Mouse (Mus musculus) heart, embryonic 10.5 days (tissue): ENCODE data around the gene Chd2. TPM values are rescaled to one million over a fixed set of nuclear protein-coding genes. Genes with fewer than 3 reads are reported as not detected.
A peak's percentile ranks its signal among the peaks of the same experiment; 100 is the strongest.

Source experiments
- DNase-seq: peaks from one replicate; pipeline ENCODE4 v3.0.0-alpha.2; 2017; ENCODE audit warnings: low spot score
- H3K27ac ChIP-seq: fragments of 300-500 bp; sonication (generic); 2 replicates; pipeline ENCODE4 v1.5.1; 2016; ENCODE audit warnings: mild to moderate bottlenecking
- H3K27me3 ChIP-seq: fragments of 300-500 bp; sonication (generic); 2 replicates; pipeline ENCODE4 v1.6.1; 2016; ENCODE audit warnings: mild to moderate bottlenecking; ENCODE audit not compliant: poor library complexity, insufficient read depth, severe bottlenecking
- H3K36me3 ChIP-seq: fragments of 300-500 bp; sonication (generic); 2 replicates; pipeline ENCODE4 v1.6.1; 2016; ENCODE audit warnings: mild to moderate bottlenecking, moderate library complexity
- H3K4me1 ChIP-seq: fragments of 300-500 bp; sonication (generic); 2 replicates; pipeline ENCODE4 v1.6.1; 2016; ENCODE audit warnings: mild to moderate bottlenecking
- H3K4me3 ChIP-seq: fragments of 300-500 bp; sonication (generic); 2 replicates; pipeline ENCODE4 v1.5.1; 2016; ENCODE audit warnings: mild to moderate bottlenecking, moderate library complexity
- H3K9me3 ChIP-seq: fragments of 300-500 bp; sonication (generic); 2 replicates; pipeline ENCODE4 v1.6.1; 2016; ENCODE audit warnings: mild to moderate bottlenecking, moderate library complexity
- WGBS: fragments of 180-500 bp; shearing (Covaris S2); methylation state at CpG from one replicate; pipeline ENCODE4 v1.1.7; 2016; 5-methylcytosine and 5-hydroxymethylcytosine counted together
- polyA plus RNA-seq: library from polyadenylated mRNA; unstranded; fragments of >200 nt; fragmentation: Nextera tagmentation; extraction: Ambion mirVana; gene quantifications from 2 replicates; pipeline ENCODE4 v1.2.1, GENCODE M21; 2016

Chd2 gene
- polyA plus RNA-seq, 1 experiment from 2014 or later: 43.6 TPM

DNA sequence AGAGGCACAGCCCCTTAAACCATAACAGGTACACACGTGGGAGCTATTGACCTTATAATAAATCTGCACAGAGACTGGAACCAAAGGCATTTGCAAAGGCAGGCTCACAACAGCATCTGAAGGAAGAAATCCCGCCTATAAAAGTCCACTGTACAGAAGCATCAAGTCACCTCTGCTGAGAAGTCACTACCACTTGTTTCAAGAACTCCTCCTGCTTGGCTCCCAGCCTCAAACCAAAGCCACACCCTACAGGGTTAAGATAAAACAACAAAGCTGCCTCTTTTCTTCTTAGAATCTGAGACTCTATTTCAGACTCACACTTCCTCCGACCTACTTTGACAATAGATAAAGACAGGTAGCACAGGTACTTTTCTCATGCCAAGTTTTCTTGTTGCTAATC is 62.1 kb downstream of the Chd2 start:
- Histone ChIP-seq H3K27me3 (no peaks in the 10 kb centered on the region), H3K9me3 (no peaks in the 10 kb centered on the region), H3K36me3 (peaks cover 94% of the 10 kb centered on the region), H3K4me1 (peaks cover 15% of the 10 kb centered on the region; the same call in 1 of the 2 replicates), H3K27ac (no peak overlapping the region), H3K4me3 (no peak overlapping the region)
- WGBS: 81% methylated on average over 3 of the region's 3 CpGs
- no peak for DNase-seq

DNA sequence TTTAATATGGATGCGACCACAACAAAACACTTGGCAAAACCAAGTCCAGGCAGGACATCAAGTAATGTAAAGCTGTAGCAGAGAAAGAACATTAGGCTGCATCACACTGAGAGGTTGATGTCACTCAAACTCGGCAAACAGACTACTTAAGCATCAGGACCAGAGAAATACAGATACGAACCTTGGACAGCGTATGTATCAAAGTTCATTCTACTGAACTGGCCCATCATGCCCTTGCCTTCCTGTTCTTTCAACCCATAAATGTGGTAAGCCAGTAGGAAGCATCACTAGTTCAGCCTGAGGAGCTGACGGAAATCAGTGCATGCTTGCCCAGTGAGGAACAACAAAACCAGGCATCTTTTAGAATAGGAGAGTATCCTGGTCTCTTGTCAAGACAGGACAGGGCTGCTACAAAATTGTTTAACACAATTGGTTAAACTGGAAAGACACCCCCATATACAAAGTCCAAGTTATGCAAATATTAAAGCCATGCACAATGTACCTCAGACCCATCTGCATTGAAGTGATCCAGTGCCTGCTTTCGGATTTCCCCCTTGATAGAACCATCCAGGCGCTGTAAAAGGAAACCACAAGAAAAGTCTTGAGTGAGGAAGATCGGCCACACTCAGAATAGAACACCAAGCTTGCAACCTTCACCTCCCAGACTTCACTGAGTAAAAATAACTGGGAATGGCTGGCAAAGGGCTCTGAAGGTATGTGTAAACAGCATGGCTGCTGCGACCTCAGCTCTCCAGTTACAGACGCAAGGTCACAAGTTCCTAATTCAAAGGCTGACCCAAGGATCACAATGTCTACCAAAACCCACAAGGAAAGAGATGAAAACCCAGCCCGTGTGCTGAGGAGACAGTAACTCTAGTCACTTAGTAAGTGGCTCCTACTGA is 63.2 kb downstream of the Chd2 start:
- H3K9me3 ChIP-seq: no peaks in the 10 kb centered on the region
- H3K36me3 ChIP-seq: peaks cover 96% of the 10 kb centered on the region
- H3K27ac ChIP-seq: peak overlapping the region; percentile 11; the same call in 1 of the 2 replicates
- 76% methylated on average over 11 of the region's 11 CpGs for WGBS
- DNase-seq: no peak
- H3K4me1 ChIP-seq: peaks cover 15% of the 10 kb centered on the region; the same call in 1 of the 2 replicates
- H3K4me3 ChIP-seq: no peak overlapping the region
- no peaks in the 10 kb centered on the region for H3K27me3 ChIP-seq

DNA sequence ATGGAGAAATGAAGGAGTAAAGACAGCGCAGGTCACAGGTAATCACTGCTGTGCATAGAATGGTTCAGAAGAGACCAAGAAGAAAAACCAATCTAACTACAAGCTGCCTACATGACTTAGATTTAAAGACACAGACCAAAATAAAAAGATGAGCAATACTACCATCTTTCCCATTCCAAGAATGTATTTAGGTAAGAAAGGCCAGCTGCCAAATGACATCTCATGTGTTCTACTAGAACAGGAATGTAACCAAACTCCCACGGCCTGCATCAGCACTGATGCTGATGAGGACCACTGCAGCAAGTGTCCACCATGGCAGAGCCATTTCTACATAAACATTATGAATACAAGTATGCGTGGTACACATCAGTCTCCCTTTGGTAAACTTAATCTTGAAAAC is 73.9 kb downstream of the Chd2 start:
- no peak overlapping the region for H3K27ac ChIP-seq
- H3K9me3 ChIP-seq: no peaks in the 10 kb centered on the region
- no peaks in the 10 kb centered on the region for H3K27me3 ChIP-seq
- 94% methylated on average over 3 of the region's 3 CpGs for WGBS
- DNase-seq: peak; percentile 25
- peaks cover 98% of the 10 kb centered on the region for H3K36me3 ChIP-seq
- no peak overlapping the region for H3K4me3 ChIP-seq
- no peaks in the 10 kb centered on the region for H3K4me1 ChIP-seq

DNA sequence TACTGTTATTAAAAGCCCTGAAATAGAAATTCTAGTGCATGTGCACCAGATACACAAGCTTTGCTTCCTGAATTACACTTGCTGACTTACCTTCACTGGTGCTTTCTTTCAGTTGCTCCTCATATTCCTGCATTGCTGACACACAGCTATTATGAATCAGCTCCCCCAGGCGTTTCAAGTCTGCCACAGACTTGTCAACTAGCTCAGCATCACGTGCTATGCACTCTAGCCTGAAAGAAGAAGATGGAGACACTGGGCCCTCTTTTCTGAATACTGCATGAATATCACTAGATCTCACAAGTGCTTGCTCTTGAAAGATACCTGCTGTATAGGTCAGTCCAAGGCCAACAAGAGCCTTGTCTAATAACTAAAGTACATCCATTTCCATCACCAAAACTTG is 78.1 kb downstream of the Chd2 start:
- Histone ChIP-seq H3K4me1 (no peaks in the 10 kb centered on the region), H3K27ac (no peak overlapping the region), H3K27me3 (no peaks in the 10 kb centered on the region), H3K9me3 (no peaks in the 10 kb centered on the region), H3K36me3 (peaks cover 95% of the 10 kb centered on the region), H3K4me3 (no peak overlapping the region)
- 90% methylated on average over 2 of the region's 2 CpGs for WGBS
- no peak for DNase-seq

DNA sequence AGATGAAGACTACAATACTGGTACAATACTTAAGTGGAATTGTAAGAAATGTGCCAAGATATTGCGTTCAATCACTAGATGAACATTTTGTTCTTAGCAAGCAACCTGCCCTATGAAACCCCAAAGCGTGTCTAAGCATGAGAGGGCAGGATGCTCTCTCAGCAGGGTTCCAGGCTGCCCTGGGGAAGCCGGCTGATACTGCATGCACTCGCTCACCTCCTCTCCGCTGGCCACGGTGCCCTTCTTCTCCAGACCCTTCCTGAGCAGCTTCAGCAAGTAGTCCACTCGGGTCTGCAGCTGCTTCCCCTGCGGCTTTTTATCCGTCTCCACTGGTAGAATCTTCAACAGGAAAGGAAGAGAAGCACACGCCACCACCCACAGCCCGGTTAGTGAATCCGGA is 87.5 kb downstream of the Chd2 start:
- H3K27ac ChIP-seq: no peak overlapping the region
- peaks cover 99% of the 10 kb centered on the region for H3K36me3 ChIP-seq
- no peaks in the 10 kb centered on the region for H3K4me1 ChIP-seq
- DNase-seq: peak; percentile 55
- H3K27me3 ChIP-seq: no peaks in the 10 kb centered on the region
- no peaks in the 10 kb centered on the region for H3K9me3 ChIP-seq
- H3K4me3 ChIP-seq: no peak overlapping the region
- 93% methylated on average over 12 of the region's 12 CpGs for WGBS

DNA sequence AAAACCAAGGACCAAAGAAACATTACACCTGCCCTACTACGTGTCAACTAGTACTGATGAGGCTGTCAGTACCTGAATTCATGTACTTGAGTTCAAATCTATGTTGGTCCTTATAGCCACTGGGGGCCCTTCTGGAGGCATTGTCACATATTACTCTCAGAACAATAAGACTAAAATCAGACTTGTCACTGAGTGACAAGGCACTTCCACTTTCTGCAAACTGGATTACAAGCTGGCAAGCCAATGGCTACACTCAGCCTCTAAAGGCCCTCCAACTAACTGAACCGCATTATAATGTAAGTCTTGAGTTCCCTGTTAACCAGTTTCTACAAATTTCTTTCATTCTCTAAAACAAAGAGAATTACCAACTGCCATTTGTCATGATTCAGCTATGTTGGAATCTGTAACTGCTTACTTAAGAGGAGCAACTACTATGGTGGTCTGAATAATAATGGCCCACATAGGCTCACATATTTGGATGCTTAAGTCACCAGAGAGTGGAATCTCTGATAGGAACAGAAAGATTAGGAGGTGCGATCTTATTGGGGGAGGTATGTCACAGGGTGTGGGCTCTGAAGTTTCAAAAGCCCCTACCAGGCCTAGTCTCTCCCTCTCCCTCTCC is 89.3 kb downstream of the Chd2 start:
- Histone ChIP-seq H3K36me3 (peaks cover 100% of the 10 kb centered on the region), H3K4me1 (no peaks in the 10 kb centered on the region), H3K9me3 (no peaks in the 10 kb centered on the region), H3K4me3 (no peak overlapping the region), H3K27ac (no peak overlapping the region), H3K27me3 (no peaks in the 10 kb centered on the region)
- 90% methylated on average over 3 of the region's 3 CpGs for WGBS
- peak; percentile 3 for DNase-seq

DNA sequence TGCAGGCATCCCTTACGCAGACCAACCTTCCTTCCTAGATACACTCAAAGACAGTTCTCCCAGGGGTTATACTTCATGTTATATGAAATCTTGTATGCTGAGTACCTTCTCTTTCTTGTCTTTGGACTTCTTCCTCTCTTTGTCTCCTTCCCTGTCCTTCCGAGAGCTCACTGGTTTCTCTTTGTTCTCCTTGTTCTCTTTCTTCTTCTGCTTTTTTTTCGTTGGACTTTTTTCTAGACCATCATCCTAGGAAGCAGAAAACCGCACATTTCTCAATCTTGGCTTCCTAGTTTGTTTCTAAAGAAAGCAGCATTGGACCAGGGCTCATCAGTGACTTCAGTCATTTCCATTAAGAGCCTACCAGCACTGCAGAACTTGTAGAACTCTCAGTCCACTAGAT is 90.0 kb downstream of the Chd2 start:
- WGBS: 95% methylated on average over 4 of the region's 4 CpGs
- H3K36me3 ChIP-seq: peaks cover 100% of the 10 kb centered on the region
- no peak overlapping the region for H3K4me3 ChIP-seq
- H3K4me1 ChIP-seq: no peaks in the 10 kb centered on the region
- no peaks in the 10 kb centered on the region for H3K9me3 ChIP-seq
- DNase-seq: no peak
- H3K27me3 ChIP-seq: no peaks in the 10 kb centered on the region
- H3K27ac ChIP-seq: no peak overlapping the region

DNA sequence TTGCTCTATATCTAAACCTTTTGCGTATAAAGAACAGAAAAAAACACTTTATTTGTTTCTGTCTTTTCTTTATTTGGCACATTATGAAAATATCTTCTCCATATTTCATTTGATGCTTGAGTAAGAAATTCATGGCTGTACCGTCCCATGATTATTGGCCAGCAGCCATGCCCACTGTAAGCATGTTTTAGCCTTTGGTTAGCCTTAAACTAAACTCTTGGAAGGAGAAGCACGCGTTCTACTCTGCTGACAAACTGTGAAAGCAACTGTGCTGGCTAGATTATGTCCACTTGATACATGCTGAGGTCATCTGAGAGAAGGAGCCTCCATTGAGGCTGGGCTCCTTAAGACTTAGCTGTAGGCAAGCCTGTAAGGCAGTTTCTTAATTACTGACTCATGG is 99.4 kb downstream of the Chd2 start:
- Histone ChIP-seq H3K27me3 (no peaks in the 10 kb centered on the region), H3K4me3 (no peak overlapping the region), H3K9me3 (no peaks in the 10 kb centered on the region), H3K4me1 (peaks cover 3% of the 10 kb centered on the region), H3K36me3 (peaks cover 99% of the 10 kb centered on the region), H3K27ac (no peak overlapping the region)
- 96% methylated on average over 4 of the region's 4 CpGs for WGBS
- DNase-seq: no peak

DNA sequence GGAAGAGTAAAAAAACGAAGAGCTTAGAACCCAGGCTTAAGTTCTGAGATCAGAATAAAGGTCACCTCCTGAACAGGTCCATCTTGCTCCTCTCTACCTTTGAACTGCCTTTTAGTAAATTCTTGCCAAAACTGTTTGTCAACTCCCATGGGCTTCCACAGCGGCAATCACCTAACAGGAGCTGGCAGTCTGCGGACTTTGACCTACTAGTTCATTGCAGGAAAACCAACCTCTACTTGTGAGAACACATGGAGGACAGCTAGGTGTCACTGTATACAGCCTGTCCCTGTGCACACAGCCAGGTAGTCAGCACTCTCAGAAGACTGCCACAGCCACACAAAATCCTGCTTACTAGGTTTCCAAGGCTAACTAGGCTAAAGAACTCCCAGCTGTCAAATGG is 99.8 kb downstream of the Chd2 start:
- H3K27ac ChIP-seq: no peak overlapping the region
- H3K4me1 ChIP-seq: peaks cover 4% of the 10 kb centered on the region
- no peaks in the 10 kb centered on the region for H3K27me3 ChIP-seq
- H3K4me3 ChIP-seq: no peak overlapping the region
- no peak for DNase-seq
- H3K9me3 ChIP-seq: no peaks in the 10 kb centered on the region
- peaks cover 99% of the 10 kb centered on the region for H3K36me3 ChIP-seq
- WGBS: 90% methylated on average over 3 of the region's 3 CpGs

DNA sequence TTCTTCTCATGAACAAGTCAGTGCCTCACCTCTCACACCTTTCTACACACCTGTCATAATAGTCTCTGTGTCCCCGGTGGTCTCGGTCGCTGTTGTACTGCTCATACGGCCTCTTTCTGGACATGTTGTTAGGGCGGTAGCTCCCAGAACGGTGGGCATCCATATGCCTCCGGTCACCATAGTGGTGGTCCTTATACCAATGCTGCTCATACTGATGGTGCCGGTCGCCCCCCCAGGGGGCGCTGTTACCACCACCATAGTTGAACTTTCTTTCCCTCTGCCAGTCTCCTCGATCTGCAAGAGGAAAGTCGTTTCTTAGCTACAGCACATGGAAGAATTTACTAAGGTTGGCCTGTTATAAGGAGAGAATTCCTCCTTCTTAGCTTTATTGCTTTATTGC is 105.9 kb downstream of the Chd2 start:
- peaks cover 7% of the 10 kb centered on the region for H3K4me1 ChIP-seq
- H3K27ac ChIP-seq: no peak overlapping the region
- H3K9me3 ChIP-seq: no peaks in the 10 kb centered on the region
- no peaks in the 10 kb centered on the region for H3K27me3 ChIP-seq
- peaks cover 84% of the 10 kb centered on the region for H3K36me3 ChIP-seq
- no peak for DNase-seq
- H3K4me3 ChIP-seq: no peak overlapping the region
- 74% methylated on average over 12 of the region's 12 CpGs for WGBS

DNA sequence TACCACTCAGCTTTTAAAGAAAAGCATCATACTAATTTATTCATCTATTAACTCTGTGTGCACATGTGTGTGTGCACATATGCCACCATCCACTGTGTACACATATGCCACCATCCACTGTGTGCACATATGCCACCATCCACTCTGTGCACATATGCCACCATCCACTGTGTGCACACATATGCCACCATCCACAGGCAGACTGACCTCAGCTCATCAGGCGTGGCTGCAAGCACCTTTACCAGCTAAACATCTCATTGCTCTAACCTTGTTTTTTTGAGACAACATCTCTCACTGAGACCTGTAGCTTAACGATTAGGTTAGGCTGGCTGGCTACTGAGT is 107.3 kb downstream of the Chd2 start:
- WGBS: 87% methylated on average over 2 of the region's 2 CpGs
- H3K27me3 ChIP-seq: no peaks in the 10 kb centered on the region
- H3K36me3 ChIP-seq: peaks cover 83% of the 10 kb centered on the region
- no peak overlapping the region for H3K4me3 ChIP-seq
- DNase-seq: no peak
- H3K27ac ChIP-seq: no peak overlapping the region
- peaks cover 7% of the 10 kb centered on the region for H3K4me1 ChIP-seq
- H3K9me3 ChIP-seq: no peaks in the 10 kb centered on the region

DNA sequence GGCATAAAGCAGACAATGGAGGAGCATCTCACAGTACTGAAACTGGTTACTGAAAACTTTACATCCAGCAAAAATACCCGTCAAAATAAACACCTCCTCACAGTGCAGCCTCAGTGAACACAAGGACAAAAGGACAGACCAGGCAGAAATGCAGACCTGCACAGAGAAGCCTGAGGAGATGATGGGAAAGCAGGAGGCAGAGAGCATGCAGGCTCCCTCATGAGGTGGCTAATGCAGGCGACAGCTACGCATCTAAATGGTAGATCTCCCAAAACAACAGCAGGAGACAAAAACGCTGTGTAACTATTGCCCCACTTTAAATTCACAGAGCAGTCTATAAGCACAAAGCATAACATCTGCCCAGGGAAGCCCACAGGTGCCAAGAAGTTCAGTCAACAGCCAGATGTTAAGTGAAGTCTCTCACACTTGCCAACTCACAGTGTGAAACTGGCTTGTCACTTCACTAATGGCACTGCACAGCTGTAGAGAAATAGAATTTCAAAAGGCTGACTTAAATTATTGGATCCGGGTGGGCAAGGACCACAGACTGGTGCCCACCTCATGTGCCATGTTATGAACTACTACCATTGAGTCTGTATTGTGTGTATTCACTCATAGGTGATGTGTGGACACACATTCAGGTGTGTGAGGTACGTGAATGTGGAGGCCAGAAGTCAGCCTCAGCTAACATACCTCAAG is 107.8 kb downstream of the Chd2 start:
- 92% methylated on average over 6 of the region's 6 CpGs for WGBS
- peaks cover 83% of the 10 kb centered on the region for H3K36me3 ChIP-seq
- H3K4me3 ChIP-seq: no peak overlapping the region

DNA sequence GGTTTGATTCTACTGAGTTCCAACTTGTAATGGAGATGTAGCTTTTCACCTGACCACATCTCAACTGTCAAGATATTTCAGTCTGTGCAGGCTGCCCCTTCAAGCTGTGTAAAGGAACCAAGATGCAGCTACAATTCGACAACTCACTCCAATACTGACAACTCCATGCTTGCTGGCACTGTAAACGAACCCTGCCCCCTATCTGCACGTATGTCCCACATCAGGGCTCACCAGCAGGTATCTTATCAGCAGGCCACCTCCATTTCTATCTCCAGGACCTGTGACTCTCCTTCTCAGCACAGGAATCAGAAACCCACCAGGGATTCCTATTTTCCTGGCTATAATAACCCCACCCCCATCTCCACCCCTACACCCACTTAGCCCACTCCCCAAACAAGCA is 113.1 kb downstream of the Chd2 start:
- Histone ChIP-seq H3K27me3 (no peaks in the 10 kb centered on the region), H3K4me1 (peaks cover 14% of the 10 kb centered on the region), H3K27ac (no peak overlapping the region), H3K36me3 (peaks cover 62% of the 10 kb centered on the region), H3K9me3 (no peaks in the 10 kb centered on the region), H3K4me3 (no peak overlapping the region)
- no peak for DNase-seq
- 82% methylated on average over 3 of the region's 3 CpGs for WGBS

More for the DNA sequence above, 107.8 kb downstream of the Chd2 start:
- DNase-seq: no peak
- Histone ChIP-seq H3K9me3 (no peaks in the 10 kb centered on the region), H3K27me3 (no peaks in the 10 kb centered on the region), H3K4me1 (peaks cover 7% of the 10 kb centered on the region), H3K27ac (no peak overlapping the region)
